Mouse (Mus musculus): ENCODE measurements around the gene Hcn1. TPM values are rescaled to one million over a fixed set of nuclear protein-coding genes. Genes with fewer than 3 reads are reported as not detected.

Hcn1 gene
- polyA plus RNA-seq, 1 experiment: 0.37 TPM

DNA sequence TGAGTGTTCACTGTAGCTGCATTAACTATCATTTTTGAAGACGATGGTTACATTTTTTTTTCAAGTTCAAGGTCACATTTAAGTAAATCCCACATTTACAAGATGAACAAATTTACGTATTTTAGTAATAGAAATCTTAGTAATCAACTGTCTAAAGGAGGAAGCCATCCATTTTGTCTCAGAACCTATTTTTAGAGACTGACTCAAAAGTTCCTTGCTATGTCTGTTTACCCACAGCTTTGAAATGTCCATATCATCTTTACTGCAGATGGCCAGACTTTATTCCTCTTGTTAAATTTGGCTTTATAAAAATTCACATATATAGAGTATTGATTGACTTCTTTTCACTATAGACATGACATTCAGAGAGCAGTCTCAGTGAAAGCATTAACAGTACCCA lies 126.3 kb downstream of the Hcn1 start:
- Histone ChIP-seq H3K27ac (ENCODE audit: control insufficient read depth, insufficient read depth, low read depth, low read length) (no peak overlapping the region), H3K36me3 (ENCODE audit: control insufficient read depth, insufficient read depth, low read length) (no peaks in the 10 kb centered on the region), H3K4me3 (ENCODE audit: control insufficient read depth, low read depth, low read length) (no peak overlapping the region), H3K27me3 (ENCODE audit: control insufficient read depth, insufficient read depth, low read length) (no peaks in the 10 kb centered on the region), H3K4me1 (ENCODE audit: control insufficient read depth, insufficient read depth, low read length) (no peaks in the 10 kb centered on the region)
- TF ChIP-seq CTCF (IDR thresholded peaks at IDR 0.05; ENCODE audit: control insufficient read depth, insufficient read depth, insufficient replicate concordance, low read depth, low read length) (no peak), POLR2A (IDR thresholded peaks at IDR 0.05; ENCODE audit: control insufficient read depth, low read depth, low read length) (no peak)

DNA sequence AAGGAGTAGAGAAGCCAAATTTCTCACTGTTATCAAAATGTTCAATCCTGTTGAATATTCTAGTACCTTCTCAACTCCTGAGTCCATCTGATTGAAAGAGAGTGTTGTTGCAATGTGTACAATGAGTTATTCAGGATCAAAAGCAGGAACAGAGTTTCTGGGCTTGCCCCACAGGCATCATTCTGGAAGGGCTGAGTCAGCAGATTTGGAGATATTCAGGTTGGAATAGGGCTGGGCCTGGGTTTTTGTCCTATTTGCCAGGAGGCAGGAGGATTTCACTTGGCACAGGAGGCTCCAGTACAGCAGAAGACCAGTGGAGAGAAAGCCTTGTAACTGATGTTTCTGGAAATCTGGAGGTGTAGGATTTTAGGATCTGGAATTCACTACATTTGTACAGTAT lies 130.6 kb downstream of the Hcn1 start:
- H3K4me3 ChIP-seq (ENCODE audit: control insufficient read depth, low read depth, low read length): no peak overlapping the region
- H3K27me3 ChIP-seq (ENCODE audit: control insufficient read depth, insufficient read depth, low read length): no peaks in the 10 kb centered on the region
- H3K36me3 ChIP-seq (ENCODE audit: control insufficient read depth, insufficient read depth, low read length): no peaks in the 10 kb centered on the region
- TF ChIP-seq POLR2A (IDR thresholded peaks at IDR 0.05; ENCODE audit: control insufficient read depth, low read depth, low read length) (no peak), CTCF (IDR thresholded peaks at IDR 0.05; ENCODE audit: control insufficient read depth, insufficient read depth, insufficient replicate concordance, low read depth, low read length) (no peak)
- H3K4me1 ChIP-seq (ENCODE audit: control insufficient read depth, insufficient read depth, low read length): no peaks in the 10 kb centered on the region
- no peak overlapping the region for H3K27ac ChIP-seq (ENCODE audit: control insufficient read depth, insufficient read depth, low read depth, low read length)

DNA sequence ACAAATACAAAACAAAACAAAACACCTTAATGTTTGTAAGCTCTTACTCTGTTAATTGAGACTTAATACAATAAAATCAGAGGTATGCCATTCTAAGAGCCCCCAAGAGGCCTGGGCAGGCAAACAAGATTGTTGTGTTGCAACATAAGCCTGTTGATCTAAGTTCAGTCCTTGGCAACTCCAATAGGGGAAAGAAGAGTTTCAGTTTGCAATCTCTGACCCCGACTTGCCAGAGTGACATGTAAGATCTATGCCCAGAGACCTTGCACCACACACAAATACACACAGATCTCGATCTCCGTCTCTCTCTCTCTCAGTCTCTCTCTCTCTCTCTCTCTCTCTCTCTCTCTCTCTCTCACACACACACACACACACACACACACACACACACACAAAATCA lies 142.3 kb downstream of the Hcn1 start:
- Histone ChIP-seq H3K4me1 (ENCODE audit: control insufficient read depth, insufficient read depth, low read length) (no peaks in the 10 kb centered on the region), H3K4me3 (ENCODE audit: control insufficient read depth, low read depth, low read length) (no peak overlapping the region), H3K36me3 (ENCODE audit: control insufficient read depth, insufficient read depth, low read length) (no peaks in the 10 kb centered on the region), H3K27ac (ENCODE audit: control insufficient read depth, insufficient read depth, low read depth, low read length) (no peak overlapping the region), H3K27me3 (ENCODE audit: control insufficient read depth, insufficient read depth, low read length) (no peaks in the 10 kb centered on the region)
- TF ChIP-seq POLR2A (IDR thresholded peaks at IDR 0.05; ENCODE audit: control insufficient read depth, low read depth, low read length): no peak
- no peak for TF ChIP-seq CTCF (IDR thresholded peaks at IDR 0.05; ENCODE audit: control insufficient read depth, insufficient read depth, insufficient replicate concordance, low read depth, low read length)

- Histone ChIP-seq H3K36me3 (ENCODE audit: control insufficient read depth, insufficient read depth, low read length) (no peaks in the 10 kb centered on the region), H3K4me1 (ENCODE audit: control insufficient read depth, insufficient read depth, low read length) (no peaks in the 10 kb centered on the region), H3K27me3 (ENCODE audit: control insufficient read depth, insufficient read depth, low read length) (no peaks in the 10 kb centered on the region), H3K27ac (ENCODE audit: control insufficient read depth, insufficient read depth, low read depth, low read length) (no peak overlapping the region), H3K4me3 (ENCODE audit: control insufficient read depth, low read depth, low read length) (no peak overlapping the region)
- no peak for TF ChIP-seq POLR2A (IDR thresholded peaks at IDR 0.05; ENCODE audit: control insufficient read depth, low read depth, low read length)
- no peak for TF ChIP-seq CTCF (IDR thresholded peaks at IDR 0.05; ENCODE audit: control insufficient read depth, insufficient read depth, insufficient replicate concordance, low read depth, low read length)
Measured at GRCm38 (mm10) chr13:117745173-117745572, 143.1 kb downstream of the Hcn1 start.

DNA sequence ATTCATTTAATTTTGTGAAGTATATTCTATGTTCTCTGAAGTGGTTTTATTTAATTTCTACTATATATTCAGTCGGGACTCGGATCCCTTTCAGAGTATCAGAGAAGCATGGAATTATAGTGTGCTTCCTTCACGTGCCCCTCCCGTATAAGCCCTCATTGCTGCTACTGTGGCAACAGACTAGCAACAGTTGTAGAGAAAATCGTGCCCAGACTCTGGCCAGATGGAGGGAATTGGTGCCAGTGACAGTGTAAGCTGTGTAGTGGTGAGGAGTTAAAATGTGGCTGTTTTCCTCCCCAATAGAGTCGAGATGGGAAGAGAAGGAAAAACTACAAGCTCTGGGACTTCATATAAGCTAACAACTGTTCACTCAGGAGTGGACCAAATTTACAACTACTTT lies 163.4 kb downstream of the Hcn1 start:
- no peaks in the 10 kb centered on the region for H3K36me3 ChIP-seq (ENCODE audit: control insufficient read depth, insufficient read depth, low read length)
- no peak overlapping the region for H3K27ac ChIP-seq (ENCODE audit: control insufficient read depth, insufficient read depth, low read depth, low read length)
- H3K4me3 ChIP-seq (ENCODE audit: control insufficient read depth, low read depth, low read length): no peak overlapping the region
- H3K4me1 ChIP-seq (ENCODE audit: control insufficient read depth, insufficient read depth, low read length): no peaks in the 10 kb centered on the region
- TF ChIP-seq CTCF (IDR thresholded peaks at IDR 0.05; ENCODE audit: control insufficient read depth, insufficient read depth, insufficient replicate concordance, low read depth, low read length) (no peak), POLR2A (IDR thresholded peaks at IDR 0.05; ENCODE audit: control insufficient read depth, low read depth, low read length) (no peak)
- no peaks in the 10 kb centered on the region for H3K27me3 ChIP-seq (ENCODE audit: control insufficient read depth, insufficient read depth, low read length)

- H3K36me3 ChIP-seq (ENCODE audit: control insufficient read depth, insufficient read depth, low read length): no peaks in the 10 kb centered on the region
- TF ChIP-seq POLR2A (IDR thresholded peaks at IDR 0.05; ENCODE audit: control insufficient read depth, low read depth, low read length) (no peak), CTCF (IDR thresholded peaks at IDR 0.05; ENCODE audit: control insufficient read depth, insufficient read depth, insufficient replicate concordance, low read depth, low read length) (no peak)
- H3K4me3 ChIP-seq (ENCODE audit: control insufficient read depth, low read depth, low read length): no peak overlapping the region
- no peaks in the 10 kb centered on the region for H3K27me3 ChIP-seq (ENCODE audit: control insufficient read depth, insufficient read depth, low read length)
- H3K27ac ChIP-seq (ENCODE audit: control insufficient read depth, insufficient read depth, low read depth, low read length): no peak overlapping the region
- no peaks in the 10 kb centered on the region for H3K4me1 ChIP-seq (ENCODE audit: control insufficient read depth, insufficient read depth, low read length)
Measured at GRCm38 (mm10) chr13:117785376-117785775, 183.3 kb downstream of the Hcn1 start.

- H3K4me3 ChIP-seq (ENCODE audit: control insufficient read depth, low read depth, low read length): no peak overlapping the region
- no peaks in the 10 kb centered on the region for H3K36me3 ChIP-seq (ENCODE audit: control insufficient read depth, insufficient read depth, low read length)
- no peaks in the 10 kb centered on the region for H3K4me1 ChIP-seq (ENCODE audit: control insufficient read depth, insufficient read depth, low read length)
- no peak for TF ChIP-seq POLR2A (IDR thresholded peaks at IDR 0.05; ENCODE audit: control insufficient read depth, low read depth, low read length)
- TF ChIP-seq CTCF (IDR thresholded peaks at IDR 0.05; ENCODE audit: control insufficient read depth, insufficient read depth, insufficient replicate concordance, low read depth, low read length): no peak
- no peaks in the 10 kb centered on the region for H3K27me3 ChIP-seq (ENCODE audit: control insufficient read depth, insufficient read depth, low read length)
- H3K27ac ChIP-seq (ENCODE audit: control insufficient read depth, insufficient read depth, low read depth, low read length): no peak overlapping the region
Measured at GRCm38 (mm10) chr13:117792861-117793260, 190.7 kb downstream of the Hcn1 start.

GRCm38 (mm10) chr13:117801061-117801460 lies 198.9 kb downstream of the Hcn1 start:
- H3K27me3 ChIP-seq (ENCODE audit: control insufficient read depth, insufficient read depth, low read length): no peaks in the 10 kb centered on the region
- H3K4me1 ChIP-seq (ENCODE audit: control insufficient read depth, insufficient read depth, low read length): no peaks in the 10 kb centered on the region
- no peak overlapping the region for H3K27ac ChIP-seq (ENCODE audit: control insufficient read depth, insufficient read depth, low read depth, low read length)
- H3K36me3 ChIP-seq (ENCODE audit: control insufficient read depth, insufficient read depth, low read length): no peaks in the 10 kb centered on the region
- no peak overlapping the region for H3K4me3 ChIP-seq (ENCODE audit: control insufficient read depth, low read depth, low read length)
- TF ChIP-seq POLR2A (IDR thresholded peaks at IDR 0.05; ENCODE audit: control insufficient read depth, low read depth, low read length): no peak
- no peak for TF ChIP-seq CTCF (IDR thresholded peaks at IDR 0.05; ENCODE audit: control insufficient read depth, insufficient read depth, insufficient replicate concordance, low read depth, low read length)
